Mouse (Mus musculus): ENCODE results near the gene Scrn3.

DNA sequence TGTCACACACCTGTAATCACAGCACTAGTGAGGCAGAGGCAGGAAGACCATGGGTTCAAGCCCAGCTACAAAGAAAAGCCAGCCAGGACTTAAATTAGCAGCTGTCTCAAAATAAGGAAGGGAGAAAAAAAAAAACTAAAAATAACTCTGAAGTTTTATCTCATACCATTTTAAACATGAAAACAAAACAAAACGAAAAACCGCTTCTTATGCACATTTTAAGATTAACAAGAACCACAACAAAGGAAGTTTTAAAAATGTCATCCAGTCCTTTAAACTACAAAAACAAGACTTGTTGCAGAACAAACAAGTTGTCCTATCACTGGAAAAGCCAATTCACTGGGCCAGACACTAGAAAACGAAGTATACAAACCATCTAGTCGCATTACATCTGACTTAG, 72.8 kb downstream of the Scrn3 start:
- TF ChIP-seq CTCF (IDR thresholded peaks at IDR 0.05; ENCODE audit: borderline replicate concordance, insufficient read depth, low read depth, low read length) (no peak), POLR2A (IDR thresholded peaks at IDR 0.05; ENCODE audit: borderline replicate concordance, insufficient read depth, low read length) (no peak)

All from cerebellum, adult 2 months (tissue).